Mouse (Mus musculus): ENCODE data around the gene Ltbr. TPM values are rescaled to one million over a fixed set of nuclear protein-coding genes. Genes with fewer than 3 reads are reported as not detected.
"Not testable (repeated sequence)": the region's sequence is repeated elsewhere in the genome, so short reads cannot be mapped to it uniquely, and the experiment has no call there.

Ltbr gene
- polyA plus RNA-seq, 1 experiment, result not detected

DNA sequence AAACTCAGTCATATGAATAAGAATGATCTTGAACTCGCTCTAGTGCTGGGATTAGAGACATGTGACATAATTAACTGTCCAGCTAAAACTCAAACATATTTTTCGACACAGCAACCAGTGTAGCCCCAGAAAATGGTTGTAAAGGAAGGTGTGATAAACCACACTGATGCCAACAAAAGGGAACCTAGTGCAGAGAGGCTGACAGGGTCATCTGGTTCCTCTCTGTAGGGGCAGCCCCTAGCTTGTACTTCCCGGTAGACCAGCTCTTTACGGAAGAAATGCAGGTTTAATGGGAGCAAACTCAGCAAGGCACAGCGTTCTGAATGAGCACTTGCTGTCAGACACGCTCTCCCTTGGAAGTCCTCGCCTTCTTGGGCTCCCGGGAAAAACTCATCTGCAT is 34.0 kb downstream of the Ltbr start:
- H3K4me3 ChIP-seq (ENCODE audit: insufficient read depth, low read depth, low read length), result no peak overlapping the region
- 64% methylated on average over 8 of the region's 8 CpGs for WGBS
- H3K27ac ChIP-seq (ENCODE audit: insufficient read depth, low read depth, low read length), result no peak overlapping the region
- H3K4me1 ChIP-seq (ENCODE audit: control insufficient read depth, insufficient read depth, low read length), result no peaks in the 10 kb centered on the region
- no peak for TF ChIP-seq CTCF (IDR thresholded peaks at IDR 0.05; ENCODE audit: insufficient read depth, low read depth, low read length)
- no peak for TF ChIP-seq POLR2A (IDR thresholded peaks at IDR 0.05; ENCODE audit: insufficient read depth, low read depth, low read length)

DNA sequence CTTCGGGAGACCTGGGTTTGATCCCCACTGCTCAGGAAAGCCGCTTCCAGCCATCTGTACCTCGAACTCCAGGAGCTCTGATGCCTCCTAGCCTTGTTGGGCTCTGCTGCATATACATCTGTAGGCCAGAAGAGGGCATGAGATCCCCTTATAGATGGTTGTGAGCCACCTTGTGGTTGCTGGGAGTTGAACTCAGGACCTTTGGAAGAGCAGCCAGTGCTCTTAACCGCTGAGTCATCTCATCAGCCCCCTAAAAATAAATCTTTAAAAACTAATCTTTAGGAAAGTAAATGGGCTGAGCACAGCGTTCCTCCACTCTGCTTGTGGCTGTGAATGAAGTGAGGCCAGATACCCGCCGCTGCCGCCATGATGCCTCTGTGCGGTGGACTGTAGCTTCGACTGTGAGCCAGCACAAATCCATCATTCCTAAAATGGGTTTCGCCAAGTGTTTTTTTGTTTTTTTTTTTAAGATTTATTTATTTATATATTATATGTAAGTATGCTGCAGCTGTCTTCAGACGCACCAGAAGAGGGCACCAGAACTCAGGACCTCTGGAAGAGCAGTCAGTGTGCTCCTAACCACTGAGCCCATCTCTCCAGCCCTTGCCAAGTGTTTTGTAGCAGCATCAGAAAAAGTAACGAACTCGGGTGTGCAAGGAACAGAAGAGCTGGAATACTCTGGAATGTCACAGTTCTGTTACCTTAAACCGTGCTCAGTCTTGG is 38.7 kb downstream of the Ltbr start:
- 51% methylated on average over 15 of the region's 15 CpGs for WGBS
- H3K4me3 ChIP-seq (ENCODE audit: insufficient read depth, low read depth, low read length), result no peak overlapping the region
- H3K27ac ChIP-seq (ENCODE audit: insufficient read depth, low read depth, low read length), result no peak overlapping the region
- peak; percentile 11; the same call in 1 of the 2 replicates for TF ChIP-seq CTCF (IDR thresholded peaks at IDR 0.05; ENCODE audit: insufficient read depth, low read depth, low read length)
- TF ChIP-seq POLR2A (IDR thresholded peaks at IDR 0.05; ENCODE audit: insufficient read depth, low read depth, low read length), result no peak
- H3K4me1 ChIP-seq (ENCODE audit: control insufficient read depth, insufficient read depth, low read length), result peaks cover 6% of the 10 kb centered on the region

DNA sequence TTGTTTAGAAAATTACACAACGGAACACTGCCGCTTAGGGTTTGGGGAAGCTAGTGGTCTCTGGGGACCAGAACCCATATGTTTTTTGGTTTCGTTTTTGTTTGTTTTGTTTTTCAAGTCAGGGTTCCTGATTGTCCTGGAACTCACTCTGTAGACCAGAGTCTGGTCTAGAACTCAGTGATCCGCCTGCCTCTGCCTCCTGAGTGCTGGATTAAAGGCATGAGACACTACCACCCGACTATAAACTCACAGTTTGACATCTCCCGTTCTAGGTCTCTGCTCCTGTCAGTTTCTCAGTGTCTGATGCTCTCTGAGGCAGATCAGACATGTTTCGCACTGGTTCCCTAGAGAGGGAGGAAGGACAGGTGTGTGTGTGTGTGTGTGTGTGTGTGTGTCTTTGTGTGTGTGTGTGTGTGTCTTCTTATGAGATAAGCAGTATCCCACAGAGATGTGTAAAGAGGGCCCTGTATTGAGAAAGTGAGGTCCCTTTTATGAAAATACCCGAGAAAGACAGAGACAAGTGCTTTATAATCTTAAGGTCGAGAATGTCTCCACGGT is 41.4 kb downstream of the Ltbr start:
- TF ChIP-seq POLR2A (IDR thresholded peaks at IDR 0.05; ENCODE audit: insufficient read depth, low read depth, low read length) (no peak), CTCF (IDR thresholded peaks at IDR 0.05; ENCODE audit: insufficient read depth, low read depth, low read length) (no peak)
- H3K4me3 ChIP-seq (ENCODE audit: insufficient read depth, low read depth, low read length), result no peak overlapping the region
- WGBS, result 78% methylated on average over 10 of the region's 10 CpGs
- peaks cover 6% of the 10 kb centered on the region for H3K4me1 ChIP-seq (ENCODE audit: control insufficient read depth, insufficient read depth, low read length)
- H3K27ac ChIP-seq (ENCODE audit: insufficient read depth, low read depth, low read length), result no peak overlapping the region

DNA sequence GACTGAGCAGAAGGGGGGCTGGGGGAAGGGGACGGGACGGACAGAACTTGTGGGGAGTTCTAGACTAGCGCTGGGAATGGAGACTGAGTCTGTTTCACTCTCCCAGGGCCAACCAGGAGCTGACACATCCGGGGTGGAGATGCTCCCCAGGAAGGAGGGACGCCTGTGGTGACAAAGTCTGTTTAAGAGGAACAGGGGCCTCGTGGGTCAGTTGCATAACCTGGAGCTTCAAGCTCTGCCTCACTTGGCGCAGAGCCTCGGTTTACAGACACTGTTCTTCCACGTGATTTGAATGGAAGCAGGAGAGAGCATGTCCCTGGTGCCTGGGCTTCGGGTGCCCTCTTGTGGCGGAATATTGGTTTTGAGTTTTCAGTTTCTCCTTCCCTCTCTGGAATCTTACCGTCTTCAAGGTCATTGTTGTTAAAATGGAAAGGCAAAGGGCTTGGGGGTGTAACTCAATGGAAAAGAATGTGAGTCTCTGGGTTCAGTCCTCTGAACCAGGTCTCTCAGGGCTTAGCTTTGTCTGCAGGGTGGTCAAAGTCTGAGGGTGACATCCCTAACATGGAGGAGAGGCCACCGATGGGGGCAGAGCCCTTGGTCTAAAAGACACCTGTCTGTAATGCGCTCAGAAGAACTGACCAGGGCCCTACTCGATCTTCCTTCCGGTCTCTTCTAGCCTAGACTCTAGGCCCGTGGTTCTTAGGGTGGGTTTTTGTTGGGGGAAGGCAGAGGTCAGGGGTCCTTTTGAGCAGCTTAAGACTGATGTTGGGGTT is 42.0 kb downstream of the Ltbr start:
- 17% methylated on average over 17 of the region's 17 CpGs for WGBS
- peak overlapping the region; percentile 16 for H3K4me3 ChIP-seq (ENCODE audit: insufficient read depth, low read depth, low read length)

DNA sequence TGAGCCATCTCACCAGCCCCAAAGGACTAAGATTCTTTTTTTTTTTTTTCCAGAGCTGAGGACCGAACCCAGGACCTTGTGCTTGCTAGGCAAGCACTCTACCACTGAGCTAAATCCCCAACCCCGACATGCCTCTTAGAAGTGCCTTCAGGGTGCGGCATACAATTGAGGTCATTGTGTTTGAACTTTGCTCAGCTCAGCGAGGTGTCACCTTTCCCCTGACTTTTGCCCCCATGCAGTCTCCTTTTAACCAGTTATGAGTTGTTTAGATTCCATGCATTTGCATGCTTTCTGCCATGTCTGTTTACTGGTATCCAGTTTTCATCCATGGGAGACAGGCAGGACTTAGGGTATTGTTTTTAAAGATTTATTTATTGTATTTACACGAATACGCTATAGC is 44.9 kb downstream of the Ltbr start:
- no peak overlapping the region for H3K27ac ChIP-seq (ENCODE audit: insufficient read depth, low read depth, low read length)
- TF ChIP-seq POLR2A (IDR thresholded peaks at IDR 0.05; ENCODE audit: insufficient read depth, low read depth, low read length), result no peak
- no peak for TF ChIP-seq CTCF (IDR thresholded peaks at IDR 0.05; ENCODE audit: insufficient read depth, low read depth, low read length)
- no peak overlapping the region for H3K4me3 ChIP-seq (ENCODE audit: insufficient read depth, low read depth, low read length)
- 53% methylated on average over 6 of the region's 6 CpGs for WGBS
- H3K4me1 ChIP-seq (ENCODE audit: control insufficient read depth, insufficient read depth, low read length), result peaks cover 9% of the 10 kb centered on the region

More for the DNA sequence above, 42.0 kb downstream of the Ltbr start:
- TF ChIP-seq CTCF (IDR thresholded peaks at IDR 0.05; ENCODE audit: insufficient read depth, low read depth, low read length) (no peak; the same call in 1 of the 2 replicates), POLR2A (IDR thresholded peaks at IDR 0.05; ENCODE audit: insufficient read depth, low read depth, low read length) (no peak)
- no peak overlapping the region for H3K27ac ChIP-seq (ENCODE audit: insufficient read depth, low read depth, low read length)
- H3K4me1 ChIP-seq (ENCODE audit: control insufficient read depth, insufficient read depth, low read length), result peaks cover 6% of the 10 kb centered on the region

DNA sequence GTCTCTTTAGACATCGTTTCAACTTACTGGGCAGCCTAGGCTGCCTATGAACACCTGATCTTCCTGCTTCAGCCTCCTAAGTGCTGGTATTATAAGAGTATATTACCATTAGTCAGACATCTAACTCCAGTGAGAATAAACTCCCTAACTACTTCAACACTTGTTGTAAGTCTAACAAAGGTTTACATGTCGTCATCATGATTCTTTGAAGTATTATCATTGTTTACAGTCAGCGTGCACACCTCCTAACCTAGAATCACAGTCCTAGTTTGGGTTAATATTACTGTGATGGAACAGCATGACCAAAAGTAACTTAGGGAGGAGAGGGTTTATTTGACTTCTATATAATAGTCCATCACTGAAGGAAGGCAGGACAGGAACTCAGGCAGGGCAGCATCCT is 46.2 kb downstream of the Ltbr start:
- Histone ChIP-seq H3K4me1 (ENCODE audit: control insufficient read depth, insufficient read depth, low read length) (peaks cover 9% of the 10 kb centered on the region), H3K27ac (ENCODE audit: insufficient read depth, low read depth, low read length) (no peak overlapping the region), H3K4me3 (ENCODE audit: insufficient read depth, low read depth, low read length) (no peak overlapping the region)
- TF ChIP-seq CTCF (IDR thresholded peaks at IDR 0.05; ENCODE audit: insufficient read depth, low read depth, low read length) (no peak), POLR2A (IDR thresholded peaks at IDR 0.05; ENCODE audit: insufficient read depth, low read depth, low read length) (no peak)
- WGBS, result 79% methylated on average over 3 of the region's 3 CpGs

DNA sequence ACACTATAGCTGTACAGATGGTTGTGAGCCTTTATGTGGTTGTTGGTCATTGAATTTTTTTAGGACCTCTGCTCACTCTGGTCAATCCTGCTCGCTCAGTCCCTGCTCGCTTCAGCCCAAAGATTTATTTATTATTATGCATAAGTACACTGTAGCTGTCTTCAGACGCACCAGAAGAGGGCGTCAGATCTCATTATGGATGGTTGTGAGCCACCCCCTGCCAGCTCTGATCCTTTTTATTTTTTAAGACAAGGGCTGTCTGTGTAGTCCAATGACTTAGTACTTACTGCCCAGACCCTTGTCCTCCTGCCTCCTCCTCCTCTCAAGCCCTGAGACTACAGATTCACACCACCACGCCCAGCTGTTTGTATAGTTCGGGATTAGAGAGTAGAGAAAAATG is 47.1 kb downstream of the Ltbr start:
- 52% methylated on average over 6 of the region's 6 CpGs for whole genome bisulfite sequencing
- H3K27ac ChIP-seq (ENCODE audit: insufficient read depth, low read depth, low read length); H3K4me1 ChIP-seq (ENCODE audit: control insufficient read depth, insufficient read depth, low read length); H3K4me3 ChIP-seq (ENCODE audit: insufficient read depth, low read depth, low read length): not testable (repeated sequence)

DNA sequence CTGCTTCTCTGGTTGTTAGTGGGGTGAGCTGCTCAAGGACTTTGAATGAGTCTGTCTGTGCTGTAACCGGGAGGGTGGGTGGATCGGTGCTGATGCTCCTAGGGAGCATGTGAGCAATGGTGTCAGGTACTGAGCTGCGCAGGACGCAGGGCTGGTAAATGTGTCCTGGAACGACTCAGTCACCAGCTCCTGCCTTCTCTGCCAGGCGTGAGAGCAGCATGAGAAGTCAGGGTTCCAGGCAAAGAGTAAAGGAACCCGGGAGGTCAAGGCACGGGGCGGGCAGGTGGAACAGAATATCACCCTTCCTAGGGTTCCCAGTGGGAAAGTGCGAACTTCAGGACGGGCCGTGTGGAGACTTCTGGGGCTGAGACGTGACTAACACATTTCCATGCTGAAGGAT is 47.6 kb downstream of the Ltbr start:
- Histone ChIP-seq H3K4me3 (ENCODE audit: insufficient read depth, low read depth, low read length) (no peak overlapping the region), H3K4me1 (ENCODE audit: control insufficient read depth, insufficient read depth, low read length) (peaks cover 3% of the 10 kb centered on the region; the same call in 1 of the 2 replicates)
- 77% methylated on average over 13 of the region's 13 CpGs for WGBS

DNA sequence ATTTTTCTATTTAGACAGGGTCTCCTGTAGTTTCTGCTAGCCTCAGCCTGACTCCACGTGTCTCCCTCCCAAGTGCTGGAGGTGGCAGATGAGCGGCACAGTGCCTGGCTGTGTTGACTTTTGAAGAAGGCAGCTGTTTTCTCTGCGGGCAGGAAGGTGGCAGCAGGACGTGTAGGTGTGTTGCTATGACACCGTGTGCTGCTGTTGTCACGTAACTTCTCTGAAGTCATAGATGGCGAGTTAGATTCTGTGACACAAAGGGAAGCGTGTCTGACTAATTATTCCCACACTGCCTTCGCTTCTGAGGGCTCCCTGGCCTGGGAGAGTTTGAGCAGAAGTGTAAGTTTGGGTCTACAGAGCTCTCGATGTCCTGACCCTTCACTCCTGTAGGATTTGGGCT is 48.4 kb downstream of the Ltbr start:
- TF ChIP-seq POLR2A (IDR thresholded peaks at IDR 0.05; ENCODE audit: insufficient read depth, low read depth, low read length), result no peak
- no peak for TF ChIP-seq CTCF (IDR thresholded peaks at IDR 0.05; ENCODE audit: insufficient read depth, low read depth, low read length)
- Histone ChIP-seq H3K4me1 (ENCODE audit: control insufficient read depth, insufficient read depth, low read length) (peaks cover 3% of the 10 kb centered on the region; the same call in 1 of the 2 replicates), H3K4me3 (ENCODE audit: insufficient read depth, low read depth, low read length) (no peak overlapping the region), H3K27ac (ENCODE audit: insufficient read depth, low read depth, low read length) (no peak overlapping the region)
- 43% methylated on average over 10 of the region's 10 CpGs for WGBS

More for the DNA sequence above, 47.6 kb downstream of the Ltbr start:
- H3K27ac ChIP-seq (ENCODE audit: insufficient read depth, low read depth, low read length), result no peak overlapping the region
- TF ChIP-seq POLR2A (IDR thresholded peaks at IDR 0.05; ENCODE audit: insufficient read depth, low read depth, low read length) (no peak), CTCF (IDR thresholded peaks at IDR 0.05; ENCODE audit: insufficient read depth, low read depth, low read length) (no peak)
